Mouse (Mus musculus) erythroblast, embryonic 14.5 days (primary cell): ENCODE results near the gene Zfp709. TPM values are rescaled to one million over a fixed set of nuclear protein-coding genes. Genes with fewer than 3 reads are reported as not detected.
"Not testable (repeated sequence)": the region's sequence is repeated elsewhere in the genome, so short reads cannot be mapped to it uniquely, and the experiment has no call there.

Experiments
- H3K27me3 ChIP-seq: 2 replicates; pipeline ENCODE4 v1.6.1; 2012; ENCODE audit warnings: inconsistent platforms; ENCODE audit not compliant: control insufficient read depth
- H3K36me3 ChIP-seq: 2 replicates; pipeline ENCODE4 v1.6.1; 2012; ENCODE audit warnings: mild to moderate bottlenecking, inconsistent platforms; ENCODE audit not compliant: control insufficient read depth
- H3K4me1 ChIP-seq: 2 replicates; pipeline ENCODE4 v1.6.1; 2012; ENCODE audit warnings: inconsistent platforms; ENCODE audit not compliant: control insufficient read depth
- H3K4me3 ChIP-seq: replicated peaks from 2 replicates; pipeline ENCODE3; 2012; ENCODE audit warnings: moderate library complexity, mild to moderate bottlenecking, inconsistent platforms
- H3K9me3 ChIP-seq: 2 replicates; pipeline ENCODE4 v1.6.1; 2012; ENCODE audit warnings: low read length, inconsistent platforms, mixed read lengths; ENCODE audit not compliant: control insufficient read depth
- GATA1 ChIP-seq: IDR thresholded peaks from 2 replicates; pipeline ENCODE4 v1.6.1; 2012; ENCODE audit warnings: low read length, inconsistent platforms, mixed read lengths
- TAL1 ChIP-seq: IDR thresholded peaks from 3 replicates; pipeline ENCODE4 v1.6.1; 2012; ENCODE audit warnings: low read length, inconsistent platforms, mixed read lengths
- polyA plus RNA-seq: library from polyadenylated mRNA; stranded (reverse); fragments of >175 nt; gene quantifications from 2 replicates; pipeline ENCODE4 v1.2.3, GENCODE M21; 2012

The Zfp709 gene
- polyA plus RNA-seq, 1 experiment: not detected

DNA sequence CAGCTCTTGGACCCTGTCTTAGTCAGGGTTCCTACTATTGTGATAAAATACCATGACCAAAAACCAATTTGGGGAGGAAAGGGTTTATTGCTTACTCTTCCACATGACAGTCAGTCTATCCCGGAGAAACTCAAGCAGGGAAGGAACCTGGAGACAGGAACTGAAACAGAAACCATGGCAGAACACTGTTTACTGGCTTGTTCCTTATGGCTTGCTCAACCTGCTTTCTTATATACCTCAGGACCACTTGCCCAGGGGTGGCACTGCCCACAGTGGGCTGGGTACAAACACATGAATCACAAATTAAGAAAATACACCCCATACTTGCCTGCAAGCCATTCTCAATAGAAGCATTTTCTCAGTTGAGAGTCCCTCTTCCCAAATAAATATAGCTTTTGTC is 21.3 kb downstream of the Zfp709 start:
- not testable (repeated sequence) for H3K9me3 ChIP-seq, H3K36me3 ChIP-seq, H3K27me3 ChIP-seq, H3K4me1 ChIP-seq, H3K4me3 ChIP-seq

GRCm38 (mm10) chr8:71906809-71907208 is 25.0 kb downstream of the Zfp709 start:
- Histone ChIP-seq H3K4me1 (peaks cover 17% of the 10 kb centered on the region), H3K9me3 (no peaks in the 10 kb centered on the region), H3K4me3 (no peak overlapping the region), H3K36me3 (no peaks in the 10 kb centered on the region), H3K27me3 (no peaks in the 10 kb centered on the region)
- TF ChIP-seq GATA1 (no peak), TAL1 (no peak)

GRCm38 (mm10) chr8:71907798-71908257 is 26.0 kb downstream of the Zfp709 start:
- Histone ChIP-seq H3K4me1 (peaks cover 17% of the 10 kb centered on the region), H3K36me3 (no peaks in the 10 kb centered on the region), H3K4me3 (peak overlapping the region; percentile 88), H3K27me3 (no peaks in the 10 kb centered on the region), H3K9me3 (no peaks in the 10 kb centered on the region)
- TF ChIP-seq GATA1: no peak
- no peak for TF ChIP-seq TAL1

DNA sequence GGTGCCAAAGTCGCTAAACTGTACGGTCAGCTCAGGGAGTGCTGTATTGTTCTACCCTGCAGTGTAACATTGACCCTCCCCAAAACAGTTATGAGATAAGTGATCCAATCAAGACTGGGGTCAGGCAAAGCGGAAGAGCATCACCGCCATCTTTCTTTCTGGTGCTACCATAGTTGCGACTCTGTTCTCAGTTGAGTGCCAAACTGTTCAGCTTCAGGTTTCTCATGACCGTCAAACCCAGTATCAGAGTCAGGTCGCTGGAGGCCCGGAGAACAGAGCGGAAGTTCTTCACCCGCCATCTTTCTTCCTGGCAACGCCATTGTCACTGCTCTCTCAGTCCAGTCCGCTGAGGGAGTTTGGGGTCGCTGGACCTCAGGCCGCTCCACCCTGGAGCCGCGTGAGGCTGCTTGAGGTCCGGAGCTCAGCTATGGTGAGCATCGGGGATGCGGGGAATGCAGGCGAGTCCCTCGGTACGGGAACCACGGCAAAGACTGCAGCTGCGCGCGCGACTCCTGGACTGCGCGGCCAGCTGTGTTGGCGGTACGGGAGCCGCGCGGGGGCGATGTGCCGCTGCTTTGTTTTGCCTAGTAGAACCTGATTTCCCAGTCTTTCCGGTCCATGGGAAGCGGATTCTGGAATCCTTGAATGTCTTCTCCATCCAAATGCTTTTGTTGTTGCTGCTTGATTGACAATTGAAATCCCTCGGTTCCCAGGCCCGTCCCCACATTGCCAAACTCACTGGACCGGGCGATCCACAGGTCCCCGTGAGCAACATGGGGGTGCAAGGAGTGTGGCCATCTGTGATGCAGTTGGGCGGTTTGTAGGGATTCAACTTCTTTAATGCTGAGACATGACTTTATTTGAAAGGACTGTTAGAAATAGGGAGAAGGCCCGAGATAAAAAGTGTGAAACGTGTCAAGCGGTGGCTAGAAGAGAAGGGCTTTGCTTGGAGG is 26.8 kb downstream of the Zfp709 start, which contains the start of the genes Zfp882 and Zfp617:
Gene Zfp882 (plus strand): TSS at position 300 of the 953 bp plus-strand sequence.
Gene Zfp617 (plus strand): TSS at position 327 of the 953 bp plus-strand sequence.
- Histone ChIP-seq H3K4me3 (peak within 1 kb of the TSS; percentile 88), H3K9me3 (no peaks in the 10 kb centered on the region), H3K27me3 (no peaks in the 10 kb centered on the region), H3K36me3 (no peaks in the 10 kb centered on the region), H3K4me1 (peaks cover 17% of the 10 kb centered on the region)
- TF ChIP-seq TAL1: no peak
- TF ChIP-seq GATA1: no peak

DNA sequence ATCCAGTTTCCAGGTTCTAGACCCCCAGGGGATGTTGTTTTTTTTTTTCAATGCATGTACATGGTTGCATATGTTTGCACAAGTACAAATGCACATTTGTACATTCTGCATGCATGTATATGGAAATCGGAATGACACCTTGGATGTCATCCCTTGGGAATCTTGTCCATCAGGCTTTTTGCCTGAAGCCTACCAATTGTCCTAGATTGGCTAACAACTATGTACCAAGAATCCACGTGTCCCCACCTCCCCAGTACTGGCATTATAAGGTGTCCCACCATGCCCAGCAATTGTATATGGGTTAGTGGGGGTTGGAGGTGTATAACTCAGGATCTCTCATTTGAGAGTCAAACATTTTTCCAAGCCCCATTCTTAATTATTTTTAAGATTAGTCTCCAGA is 30.5 kb downstream of the Zfp709 start:
- H3K9me3 ChIP-seq: no peaks in the 10 kb centered on the region
- TF ChIP-seq TAL1 (no peak), GATA1 (no peak)
- H3K4me1 ChIP-seq: peaks cover 17% of the 10 kb centered on the region
- no peaks in the 10 kb centered on the region for H3K27me3 ChIP-seq
- peaks cover 10% of the 10 kb centered on the region for H3K36me3 ChIP-seq
- no peak overlapping the region for H3K4me3 ChIP-seq

- Histone ChIP-seq H3K4me3 (peak overlapping the region; percentile 99), H3K27me3 (no peaks in the 10 kb centered on the region), H3K36me3 (peaks cover 28% of the 10 kb centered on the region), H3K9me3 (no peaks in the 10 kb centered on the region), H3K4me1 (peaks cover 46% of the 10 kb centered on the region)
- no peak for TF ChIP-seq TAL1
- no peak for TF ChIP-seq GATA1
Measured at GRCm38 (mm10) chr8:71922567-71923401, 41.0 kb downstream of the Zfp709 start.

DNA sequence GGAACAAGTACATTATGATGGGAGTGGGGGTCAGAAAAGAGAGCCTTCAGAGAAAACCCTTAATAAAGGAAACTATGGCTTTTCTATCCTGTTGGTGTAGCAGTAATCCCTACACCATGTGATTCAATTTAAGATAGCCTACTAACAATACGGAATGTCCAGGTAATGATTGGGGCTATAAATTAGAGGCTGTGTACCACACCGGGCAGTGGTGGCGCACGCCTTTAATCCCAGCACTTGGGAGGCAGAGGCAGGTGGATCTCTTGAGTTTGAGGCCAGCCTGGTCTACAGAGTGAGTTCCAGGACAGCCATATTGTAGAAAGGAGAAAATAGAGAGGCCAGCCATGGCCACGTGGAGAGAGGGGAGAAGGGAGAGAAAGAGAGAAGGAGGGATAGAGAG is 44.0 kb downstream of the Zfp709 start:
- Histone ChIP-seq H3K4me3 (no peak overlapping the region), H3K4me1 (peaks cover 52% of the 10 kb centered on the region), H3K9me3 (peaks cover 3% of the 10 kb centered on the region; the same call in 1 of the 2 replicates), H3K27me3 (no peaks in the 10 kb centered on the region), H3K36me3 (peaks cover 55% of the 10 kb centered on the region)
- TF ChIP-seq TAL1 (no peak), GATA1 (no peak)

- peaks cover 6% of the 10 kb centered on the region; the same call in 1 of the 2 replicates for H3K9me3 ChIP-seq
- no peak for TF ChIP-seq GATA1
- TF ChIP-seq TAL1: no peak
- no peaks in the 10 kb centered on the region for H3K27me3 ChIP-seq
- peaks cover 52% of the 10 kb centered on the region for H3K4me1 ChIP-seq
- H3K4me3 ChIP-seq: no peak overlapping the region
- H3K36me3 ChIP-seq: peaks cover 63% of the 10 kb centered on the region
Measured at GRCm38 (mm10) chr8:71926551-71926950, 44.7 kb downstream of the Zfp709 start.

- Histone ChIP-seq H3K4me1 (peaks cover 46% of the 10 kb centered on the region), H3K9me3 (peaks cover 6% of the 10 kb centered on the region; the same call in 1 of the 2 replicates), H3K4me3 (no peak overlapping the region), H3K27me3 (no peaks in the 10 kb centered on the region), H3K36me3 (peaks cover 67% of the 10 kb centered on the region)
- no peak for TF ChIP-seq TAL1
- TF ChIP-seq GATA1: no peak
Measured at GRCm38 (mm10) chr8:71927779-71928178, 46.0 kb downstream of the Zfp709 start.

DNA sequence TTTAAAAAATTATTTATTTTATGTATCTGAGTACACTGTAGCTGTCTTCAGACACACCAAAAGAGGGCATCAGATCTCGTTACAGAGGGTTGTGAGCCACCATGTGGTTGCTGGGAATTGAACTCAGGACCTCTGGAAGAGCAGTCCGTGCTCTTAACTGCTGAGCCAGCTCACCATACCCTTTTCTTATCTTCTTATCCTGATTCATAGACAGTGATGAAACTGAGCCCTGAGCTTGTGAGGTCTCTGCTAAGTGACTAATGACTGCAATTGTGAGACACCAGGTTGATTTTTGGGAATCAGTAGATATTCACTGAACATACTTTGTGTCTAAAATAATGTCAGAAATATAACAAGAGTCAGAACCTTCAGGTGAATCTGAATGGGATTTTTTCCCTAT is 56.2 kb downstream of the Zfp709 start:
- not testable (repeated sequence) for H3K36me3 ChIP-seq, H3K9me3 ChIP-seq, H3K27me3 ChIP-seq, H3K4me3 ChIP-seq
- H3K4me1 ChIP-seq: peaks cover 11% of the 10 kb centered on the region
